Mouse (Mus musculus) heart, postnatal 0 days (tissue): ENCODE results near the gene Fbrs.

Experiments
- CTCF ChIP-seq: IDR thresholded peaks from 2 replicates; pipeline ENCODE4 v1.5.1; 2016; ENCODE audit warnings: antibody characterized with exemption, control low read depth, low read depth
- EP300 ChIP-seq: IDR thresholded peaks from 2 replicates; pipeline ENCODE4 v1.6.1; 2016; ENCODE audit warnings: antibody characterized with exemption, low read depth

DNA sequence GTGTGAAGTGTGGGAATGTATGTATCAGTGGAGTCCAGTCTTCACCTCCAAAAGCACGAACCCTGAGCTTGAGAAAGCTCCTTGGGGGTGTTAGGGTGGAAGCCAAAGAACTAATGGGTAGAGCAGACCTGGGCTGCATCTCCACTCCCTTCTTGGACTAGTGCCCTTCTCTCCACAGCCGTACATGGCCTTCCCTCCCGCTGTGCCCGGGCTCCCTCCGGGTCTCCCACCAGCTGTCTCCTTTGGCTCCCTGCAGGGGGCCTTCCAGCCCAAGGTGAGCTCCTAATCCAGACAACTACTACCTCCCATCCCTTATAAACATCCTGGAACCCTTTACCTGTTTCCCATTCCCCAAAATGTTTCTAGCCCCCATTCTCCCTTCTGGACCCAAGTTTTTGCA is 6.4 kb downstream of the Fbrs start:
- TF ChIP-seq CTCF (no peak), EP300 (no peak)
